Mouse (Mus musculus): ENCODE measurements at regions not wholly inside any gene's neighbourhood (a gene's known extent, or its start where the extent isn't known, plus 50 kb on each side); places are given as distances from the start of the nearest gene placed in this dataset.
A peak's percentile ranks its signal among the peaks of the same experiment; 100 is the strongest.

- Histone ChIP-seq H3K36me3 (ENCODE audit: control insufficient read depth, insufficient read depth, low read length) (no peaks in the 10 kb centered on the region), H3K4me1 (ENCODE audit: control insufficient read depth, insufficient read depth, low read length) (no peaks in the 10 kb centered on the region), H3K4me3 (replicated peaks; ENCODE audit: low read length) (no peak overlapping the region), H3K27ac (replicated peaks; ENCODE audit: low read depth, low read length) (no peak overlapping the region), H3K4me2 (replicated peaks; ENCODE audit: low read depth, low read length, severe bottlenecking) (no peak overlapping the region), H3K9ac (ENCODE audit: low read depth, low read length, severe bottlenecking) (no peak overlapping the region), H3K9me3 (ENCODE audit: control insufficient read depth, low read length) (no peaks in the 10 kb centered on the region), H3K27me3 (ENCODE audit: control insufficient read depth, insufficient read depth, low read length) (no peaks in the 10 kb centered on the region)
- no peak for TF ChIP-seq POLR2A (IDR thresholded peaks at IDR 0.05; ENCODE audit: borderline replicate concordance, extremely low read depth, insufficient read depth, insufficient read length)
- DNase-seq (ENCODE audit: low spot score): no peak
- ATAC-seq (ENCODE audit: low FRiP score, low read depth): no peak
These were observed 98.4 kb upstream of the Atp10a start for GRCm38 (mm10) chr7:58557535-58557934.

GRCm38 (mm10) chr7:58568807-58569206, 87.2 kb upstream of the Atp10a start:
- no peak for TF ChIP-seq POLR2A (IDR thresholded peaks at IDR 0.05; ENCODE audit: borderline replicate concordance, extremely low read depth, insufficient read depth, insufficient read length)

GRCm38 (mm10) chr7:58584241-58584820, 71.6 kb upstream of the Atp10a start:
- H3K27ac ChIP-seq (replicated peaks; ENCODE audit: low read depth, low read length): no peak overlapping the region
- H3K4me2 ChIP-seq (replicated peaks; ENCODE audit: low read depth, low read length, severe bottlenecking): no peak overlapping the region
- TF ChIP-seq POLR2A (IDR thresholded peaks at IDR 0.05; ENCODE audit: borderline replicate concordance, extremely low read depth, insufficient read depth, insufficient read length): no peak
- no peaks in the 10 kb centered on the region for H3K4me1 ChIP-seq (ENCODE audit: control insufficient read depth, insufficient read depth, low read length)
- H3K36me3 ChIP-seq (ENCODE audit: control insufficient read depth, insufficient read depth, low read length): no peaks in the 10 kb centered on the region
- H3K9me3 ChIP-seq (ENCODE audit: control insufficient read depth, low read length): no peaks in the 10 kb centered on the region
- ATAC-seq (ENCODE audit: low FRiP score, low read depth) (no peak), DNase-seq (ENCODE audit: low spot score) (peak; percentile 41)
- H3K9ac ChIP-seq (ENCODE audit: low read depth, low read length, severe bottlenecking): no peak overlapping the region
- no peaks in the 10 kb centered on the region for H3K27me3 ChIP-seq (ENCODE audit: control insufficient read depth, insufficient read depth, low read length)
- WGBS: 26% methylated on average over 4 of the region's 4 CpGs
- no peak overlapping the region for H3K4me3 ChIP-seq (replicated peaks; ENCODE audit: low read length)

More at GRCm38 (mm10) chr7:58568807-58569206, 87.2 kb upstream of the Atp10a start:
- Histone ChIP-seq H3K9ac (ENCODE audit: low read depth, low read length, severe bottlenecking) (no peak overlapping the region), H3K9me3 (ENCODE audit: control insufficient read depth, low read length) (no peaks in the 10 kb centered on the region), H3K27ac (replicated peaks; ENCODE audit: low read depth, low read length) (no peak overlapping the region), H3K4me2 (replicated peaks; ENCODE audit: low read depth, low read length, severe bottlenecking) (no peak overlapping the region), H3K4me1 (ENCODE audit: control insufficient read depth, insufficient read depth, low read length) (no peaks in the 10 kb centered on the region), H3K36me3 (ENCODE audit: control insufficient read depth, insufficient read depth, low read length) (no peaks in the 10 kb centered on the region), H3K4me3 (replicated peaks; ENCODE audit: low read length) (no peak overlapping the region), H3K27me3 (ENCODE audit: control insufficient read depth, insufficient read depth, low read length) (no peaks in the 10 kb centered on the region)
- ATAC-seq (ENCODE audit: low FRiP score, low read depth): no peak
- WGBS: 35% methylated on average over 2 of the region's 2 CpGs
- DNase-seq (ENCODE audit: low spot score): no peak

GRCm38 (mm10) chr7:58585626-58586256, 70.2 kb upstream of the Atp10a start:
- no peaks in the 10 kb centered on the region for H3K4me1 ChIP-seq (ENCODE audit: control insufficient read depth, insufficient read depth, low read length)
- ATAC-seq (ENCODE audit: low FRiP score, low read depth) (no peak), DNase-seq (ENCODE audit: low spot score) (no peak)
- no peak for TF ChIP-seq POLR2A (IDR thresholded peaks at IDR 0.05; ENCODE audit: borderline replicate concordance, extremely low read depth, insufficient read depth, insufficient read length)
- H3K36me3 ChIP-seq (ENCODE audit: control insufficient read depth, insufficient read depth, low read length): no peaks in the 10 kb centered on the region
- no peak overlapping the region for H3K9ac ChIP-seq (ENCODE audit: low read depth, low read length, severe bottlenecking)
- 65% methylated on average over 3 of the region's 3 CpGs for WGBS
- no peaks in the 10 kb centered on the region for H3K27me3 ChIP-seq (ENCODE audit: control insufficient read depth, insufficient read depth, low read length)
- H3K27ac ChIP-seq (replicated peaks; ENCODE audit: low read depth, low read length): no peak overlapping the region
- H3K9me3 ChIP-seq (ENCODE audit: control insufficient read depth, low read length): no peaks in the 10 kb centered on the region
- H3K4me3 ChIP-seq (replicated peaks; ENCODE audit: low read length): no peak overlapping the region
- H3K4me2 ChIP-seq (replicated peaks; ENCODE audit: low read depth, low read length, severe bottlenecking): no peak overlapping the region

GRCm38 (mm10) chr7:58595951-58596350, 60.0 kb upstream of the Atp10a start:
- Histone ChIP-seq H3K4me3 (replicated peaks; ENCODE audit: low read length) (no peak overlapping the region), H3K9ac (ENCODE audit: low read depth, low read length, severe bottlenecking) (no peak overlapping the region)

More at GRCm38 (mm10) chr7:58595951-58596350, 60.0 kb upstream of the Atp10a start:
- H3K4me1 ChIP-seq (ENCODE audit: control insufficient read depth, insufficient read depth, low read length): no peaks in the 10 kb centered on the region
- no peak for DNase-seq (ENCODE audit: low spot score)
- no peak for TF ChIP-seq POLR2A (IDR thresholded peaks at IDR 0.05; ENCODE audit: borderline replicate concordance, extremely low read depth, insufficient read depth, insufficient read length)
- 55% methylated on average over 1 of the region's 1 CpGs for WGBS
- H3K27ac ChIP-seq (replicated peaks; ENCODE audit: low read depth, low read length): no peak overlapping the region
- no peak overlapping the region for H3K4me2 ChIP-seq (replicated peaks; ENCODE audit: low read depth, low read length, severe bottlenecking)
- H3K9me3 ChIP-seq (ENCODE audit: control insufficient read depth, low read length): no peaks in the 10 kb centered on the region
- H3K27me3 ChIP-seq (ENCODE audit: control insufficient read depth, insufficient read depth, low read length): no peaks in the 10 kb centered on the region
- ATAC-seq (ENCODE audit: low FRiP score, low read depth): no peak
- no peaks in the 10 kb centered on the region for H3K36me3 ChIP-seq (ENCODE audit: control insufficient read depth, insufficient read depth, low read length)

All from limb, embryonic 14.5 days (tissue).